Mouse (Mus musculus): ENCODE data around the gene Trabd. TPM values are rescaled to one million over a fixed set of nuclear protein-coding genes. Genes with fewer than 3 reads are reported as not detected.
A peak's percentile ranks its signal among the peaks of the same experiment; 100 is the strongest.

Gene Trabd
- polyA plus RNA-seq, 1 experiment from 2014 or later = 53.6 TPM

- Histone ChIP-seq H3K9me3 (no peaks in the 10 kb centered on the region), H3K9ac (no peak overlapping the region), H3K27me3 (no peaks in the 10 kb centered on the region), H3K36me3 (peaks cover 89% of the 10 kb centered on the region), H3K4me2 (no peak overlapping the region), H3K27ac (no peak overlapping the region), H3K4me3 (no peak overlapping the region), H3K4me1 (no peaks in the 10 kb centered on the region)
- WGBS = 86% methylated on average over 13 of the region's 13 CpGs
- no peak for ATAC-seq (ENCODE audit: borderline replicate concordance, extremely low read depth, low FRiP score, low TSS enrichment)
Measured at GRCm38 (mm10) chr15:89106073-89106472, 31.1 kb downstream of the Trabd start.

- H3K4me2 ChIP-seq = no peak overlapping the region
- 85% methylated on average over 1 of the region's 1 CpGs for WGBS
- no peak overlapping the region for H3K27ac ChIP-seq
- H3K36me3 ChIP-seq = peaks cover 88% of the 10 kb centered on the region
- H3K9ac ChIP-seq = no peak overlapping the region
- no peak for ATAC-seq (ENCODE audit: borderline replicate concordance, extremely low read depth, low FRiP score, low TSS enrichment)
- H3K4me1 ChIP-seq = no peaks in the 10 kb centered on the region
- no peak overlapping the region for H3K4me3 ChIP-seq
- no peaks in the 10 kb centered on the region for H3K9me3 ChIP-seq
- no peaks in the 10 kb centered on the region for H3K27me3 ChIP-seq
Measured at GRCm38 (mm10) chr15:89106976-89107375, 32.1 kb downstream of the Trabd start.

- no peak for ATAC-seq (ENCODE audit: borderline replicate concordance, extremely low read depth, low FRiP score, low TSS enrichment)
- Histone ChIP-seq H3K9ac (no peak overlapping the region), H3K36me3 (peaks cover 91% of the 10 kb centered on the region), H3K27ac (no peak overlapping the region), H3K27me3 (no peaks in the 10 kb centered on the region), H3K4me3 (no peak overlapping the region), H3K4me2 (no peak overlapping the region), H3K9me3 (no peaks in the 10 kb centered on the region), H3K4me1 (no peaks in the 10 kb centered on the region)
- WGBS = 66% methylated on average over 8 of the region's 9 CpGs
Measured at GRCm38 (mm10) chr15:89110147-89110546, 35.2 kb downstream of the Trabd start.

GRCm38 (mm10) chr15:89118007-89118406 lies 43.1 kb downstream of the Trabd start:
- peaks cover 48% of the 10 kb centered on the region for H3K36me3 ChIP-seq
- peaks cover 25% of the 10 kb centered on the region for H3K4me1 ChIP-seq
- H3K4me2 ChIP-seq = no peak overlapping the region
- ATAC-seq (ENCODE audit: borderline replicate concordance, extremely low read depth, low FRiP score, low TSS enrichment) = no peak
- no peak overlapping the region for H3K27ac ChIP-seq
- no peak overlapping the region for H3K4me3 ChIP-seq
- no peak overlapping the region for H3K9ac ChIP-seq
- no peaks in the 10 kb centered on the region for H3K9me3 ChIP-seq
- H3K27me3 ChIP-seq = no peaks in the 10 kb centered on the region

- peak within 1 kb of the TSS; percentile 35; the same call in 1 of the 2 replicates for H3K27ac ChIP-seq
- H3K27me3 ChIP-seq = no peaks in the 10 kb centered on the region
- peak; percentile 90 for ATAC-seq (ENCODE audit: borderline replicate concordance, extremely low read depth, low FRiP score, low TSS enrichment)
- peak within 1 kb of the TSS; percentile 82 for H3K9ac ChIP-seq
- no peaks in the 10 kb centered on the region for H3K9me3 ChIP-seq
- WGBS = under 1% methylated on average over 47 of the region's 47 CpGs
- peaks cover 41% of the 10 kb centered on the region for H3K4me1 ChIP-seq
- H3K4me3 ChIP-seq = peak within 1 kb of the TSS; percentile 84
- peak within 1 kb of the TSS; percentile 74 for H3K4me2 ChIP-seq
- H3K36me3 ChIP-seq = peaks cover 14% of the 10 kb centered on the region; the same call in 1 of the 2 replicates
Measured at GRCm38 (mm10) chr15:89122649-89123366, 47.9 kb downstream of the Trabd start, which contains the start of gene Tubgcp6. TSS of gene Tubgcp6 (minus strand) at chr15:89123112.

GRCm38 (mm10) chr15:89123595-89123994 lies 48.7 kb downstream of the Trabd start:
- Histone ChIP-seq H3K9ac (peak overlapping the region; percentile 82), H3K4me1 (peaks cover 45% of the 10 kb centered on the region), H3K36me3 (peaks cover 11% of the 10 kb centered on the region; the same call in 1 of the 2 replicates), H3K9me3 (no peaks in the 10 kb centered on the region), H3K27ac (0 out of 2 replicates have a peak overlapping the region, but pooled peaks have one; percentile 29), H3K4me3 (peak overlapping the region; percentile 84), H3K4me2 (peak overlapping the region; percentile 74), H3K27me3 (no peaks in the 10 kb centered on the region)
- WGBS = 24% methylated on average over 11 of the region's 11 CpGs
- no peak for ATAC-seq (ENCODE audit: borderline replicate concordance, extremely low read depth, low FRiP score, low TSS enrichment)

GRCm38 (mm10) chr15:89124312-89124711 lies 49.4 kb downstream of the Trabd start:
- Histone ChIP-seq H3K27ac (no peak overlapping the region), H3K4me3 (no peak overlapping the region), H3K27me3 (no peaks in the 10 kb centered on the region), H3K4me1 (peaks cover 49% of the 10 kb centered on the region), H3K9ac (no peak overlapping the region), H3K36me3 (peaks cover 11% of the 10 kb centered on the region; the same call in 1 of the 2 replicates), H3K9me3 (no peaks in the 10 kb centered on the region), H3K4me2 (no peak overlapping the region)
- no peak for ATAC-seq (ENCODE audit: borderline replicate concordance, extremely low read depth, low FRiP score, low TSS enrichment)
- 93% methylated on average over 3 of the region's 3 CpGs for WGBS

- no peaks in the 10 kb centered on the region for H3K9me3 ChIP-seq
- ATAC-seq (ENCODE audit: borderline replicate concordance, extremely low read depth, low FRiP score, low TSS enrichment) = no peak
- H3K27ac ChIP-seq = no peak overlapping the region
- 90% methylated on average over 9 of the region's 9 CpGs for WGBS
- no peaks in the 10 kb centered on the region for H3K27me3 ChIP-seq
- H3K4me1 ChIP-seq = peaks cover 46% of the 10 kb centered on the region
- 0 out of 2 replicates have a peak, but pooled peaks cover 3% of the 10 kb centered on the region for H3K36me3 ChIP-seq
- H3K4me3 ChIP-seq = no peak overlapping the region
- no peak overlapping the region for H3K4me2 ChIP-seq
- H3K9ac ChIP-seq = no peak overlapping the region
Measured at GRCm38 (mm10) chr15:89125351-89125750, 50.4 kb downstream of the Trabd start.

- H3K27ac ChIP-seq = no peak overlapping the region
- H3K4me2 ChIP-seq = no peak overlapping the region
- H3K27me3 ChIP-seq = no peaks in the 10 kb centered on the region
- H3K36me3 ChIP-seq = 0 out of 2 replicates have a peak, but pooled peaks cover 3% of the 10 kb centered on the region
- 85% methylated on average over 8 of the region's 8 CpGs for WGBS
- no peak overlapping the region for H3K9ac ChIP-seq
- no peaks in the 10 kb centered on the region for H3K9me3 ChIP-seq
- H3K4me1 ChIP-seq = peaks cover 33% of the 10 kb centered on the region
- H3K4me3 ChIP-seq = no peak overlapping the region
- ATAC-seq (ENCODE audit: borderline replicate concordance, extremely low read depth, low FRiP score, low TSS enrichment) = no peak
Measured at GRCm38 (mm10) chr15:89126622-89127021, 51.7 kb downstream of the Trabd start.

- no peak for ATAC-seq (ENCODE audit: borderline replicate concordance, extremely low read depth, low FRiP score, low TSS enrichment)
- peak overlapping the region; percentile 74 for H3K9ac ChIP-seq
- peak overlapping the region; percentile 93 for H3K4me2 ChIP-seq
- no peaks in the 10 kb centered on the region for H3K27me3 ChIP-seq
- H3K4me3 ChIP-seq = peak overlapping the region; percentile 73
- no peak overlapping the region for H3K27ac ChIP-seq
- WGBS = 76% methylated on average over 8 of the region's 8 CpGs
- no peaks in the 10 kb centered on the region for H3K9me3 ChIP-seq
- H3K4me1 ChIP-seq = peaks cover 26% of the 10 kb centered on the region
- H3K36me3 ChIP-seq = 0 out of 2 replicates have a peak, but pooled peaks cover 3% of the 10 kb centered on the region
Measured at GRCm38 (mm10) chr15:89127364-89127940, 52.5 kb downstream of the Trabd start.

- WGBS = 4% methylated on average over 36 of the region's 36 CpGs
- Histone ChIP-seq H3K9ac (peak within 1 kb of the TSS; percentile 74), H3K4me2 (peak within 1 kb of the TSS; percentile 93), H3K4me3 (peak within 1 kb of the TSS; percentile 73), H3K4me1 (peaks cover 21% of the 10 kb centered on the region), H3K36me3 (0 out of 2 replicates have a peak, but pooled peaks cover 3% of the 10 kb centered on the region), H3K27ac (peak within 1 kb of the TSS; percentile 84), H3K9me3 (no peaks in the 10 kb centered on the region), H3K27me3 (no peaks in the 10 kb centered on the region)
- peak; percentile 84 for ATAC-seq (ENCODE audit: borderline replicate concordance, extremely low read depth, low FRiP score, low TSS enrichment)
Measured at GRCm38 (mm10) chr15:89128382-89129350, 53.7 kb downstream of the Trabd start, which contains the start of gene Hdac10. TSS of gene Hdac10 (minus strand) at chr15:89128700.
